Mouse (Mus musculus): ENCODE measurements at regions not wholly inside any gene's neighbourhood (a gene's known extent, or its start where the extent isn't known, plus 50 kb on each side); places are given as distances from the start of the nearest gene placed in this dataset.
A peak's percentile ranks its signal among the peaks of the same experiment; 100 is the strongest.

DNA sequence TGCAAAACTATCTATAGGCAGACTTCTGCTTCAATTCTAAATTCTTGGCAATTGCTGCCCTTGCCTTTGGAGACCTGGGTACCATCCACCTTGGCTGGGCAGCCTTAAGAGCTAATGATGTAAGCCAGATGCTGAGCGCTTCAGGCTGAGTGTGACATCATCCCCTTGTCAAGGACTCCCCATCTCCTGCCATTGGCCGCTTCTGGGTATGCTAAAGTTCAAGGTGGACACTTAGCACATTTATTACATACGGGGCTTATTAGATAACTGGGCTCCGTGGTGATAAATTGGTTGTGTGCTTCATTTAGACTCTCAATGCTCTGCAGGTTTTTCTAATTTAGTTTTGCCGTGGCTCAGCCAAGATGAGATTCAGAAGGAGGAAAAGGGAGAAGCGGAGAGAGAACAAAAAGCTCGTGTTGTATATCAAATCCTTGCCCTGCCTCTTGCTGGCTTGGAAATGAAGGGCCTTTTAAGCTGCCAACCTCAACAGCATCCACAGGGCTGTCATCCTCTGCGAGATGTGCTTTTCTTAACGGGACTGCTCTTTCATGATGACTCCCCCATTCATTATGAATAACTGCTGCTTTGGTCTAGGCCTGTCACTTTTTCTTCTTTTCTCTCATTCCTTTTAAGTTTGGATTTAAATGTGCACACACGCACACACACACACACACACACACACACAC is 113.1 kb downstream of the Nuf2 start:
- ATAC-seq (ENCODE audit: low FRiP score, low read depth): 0 out of 2 replicates have a peak, but pooled peaks have one; percentile 34
- no peak for DNase-seq (ENCODE audit: low spot score)
- H3K9ac ChIP-seq (ENCODE audit: low read depth, low read length, severe bottlenecking): no peak overlapping the region
- no peak for TF ChIP-seq POLR2A (IDR thresholded peaks at IDR 0.05; ENCODE audit: borderline replicate concordance, extremely low read depth, insufficient read depth, insufficient read length)
- no peak overlapping the region for H3K4me2 ChIP-seq (replicated peaks; ENCODE audit: low read depth, low read length, severe bottlenecking)
- no peak overlapping the region for H3K4me3 ChIP-seq (replicated peaks; ENCODE audit: low read length)
- no peak overlapping the region for H3K27ac ChIP-seq (replicated peaks; ENCODE audit: low read depth, low read length)
- no peaks in the 10 kb centered on the region for H3K27me3 ChIP-seq (ENCODE audit: control insufficient read depth, insufficient read depth, low read length)
- H3K9me3 ChIP-seq (ENCODE audit: control insufficient read depth, low read length): no peaks in the 10 kb centered on the region
- no peaks in the 10 kb centered on the region for H3K36me3 ChIP-seq (ENCODE audit: control insufficient read depth, insufficient read depth, low read length)
- H3K4me1 ChIP-seq (ENCODE audit: control insufficient read depth, insufficient read depth, low read length): 0 out of 2 replicates have a peak, but pooled peaks cover 2% of the 10 kb centered on the region
- WGBS: 36% methylated on average over 10 of the region's 10 CpGs

DNA sequence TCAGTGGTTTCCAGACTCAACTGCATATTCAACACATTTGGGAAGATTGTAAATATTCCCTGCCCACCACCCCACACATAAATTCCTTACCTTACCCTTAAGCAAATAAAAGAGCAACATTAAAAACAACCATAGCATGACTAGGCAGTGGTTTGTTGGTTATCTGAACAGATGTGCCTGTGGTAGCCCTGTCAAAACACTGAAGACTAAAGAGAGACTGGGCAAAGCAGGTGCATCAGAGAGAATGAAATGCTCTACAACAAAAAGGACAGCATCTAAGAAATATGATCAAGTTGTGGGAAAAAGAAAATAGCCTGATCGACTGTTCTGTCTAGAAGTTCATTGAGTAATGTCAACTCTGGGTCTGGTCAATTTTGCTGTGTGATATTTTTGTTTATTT is 114.6 kb downstream of the Nuf2 start:
- TF ChIP-seq POLR2A (IDR thresholded peaks at IDR 0.05; ENCODE audit: borderline replicate concordance, extremely low read depth, insufficient read depth, insufficient read length): no peak
- WGBS: 94% methylated on average over 1 of the region's 1 CpGs

DNA sequence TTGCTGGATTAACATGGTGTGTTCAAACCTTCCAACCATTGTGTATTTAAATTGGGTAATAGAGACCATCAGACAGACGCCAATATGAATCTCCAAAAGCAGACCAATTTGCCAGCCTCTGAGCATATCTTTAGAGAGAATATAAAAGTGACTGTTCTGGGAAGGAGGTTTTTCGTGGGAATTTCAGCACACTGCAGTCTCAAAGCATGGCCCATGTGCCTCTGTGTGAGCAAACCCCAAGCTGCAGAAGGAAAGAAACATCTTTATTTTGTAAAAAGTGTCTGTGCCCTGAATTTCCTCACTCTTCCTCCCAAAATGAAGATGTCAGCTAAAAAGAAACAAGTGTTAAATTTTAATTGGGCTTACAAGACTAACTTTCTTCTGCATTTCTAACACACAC is 123.1 kb downstream of the Nuf2 start:
- H3K4me3 ChIP-seq (replicated peaks; ENCODE audit: low read length): no peak overlapping the region
- H3K9ac ChIP-seq (ENCODE audit: low read depth, low read length, severe bottlenecking): no peak overlapping the region
- ATAC-seq (ENCODE audit: low FRiP score, low read depth): no peak
- WGBS: 54% methylated on average over 2 of the region's 2 CpGs
- TF ChIP-seq POLR2A (IDR thresholded peaks at IDR 0.05; ENCODE audit: borderline replicate concordance, extremely low read depth, insufficient read depth, insufficient read length): no peak
- no peaks in the 10 kb centered on the region for H3K4me1 ChIP-seq (ENCODE audit: control insufficient read depth, insufficient read depth, low read length)
- H3K4me2 ChIP-seq (replicated peaks; ENCODE audit: low read depth, low read length, severe bottlenecking): no peak overlapping the region
- H3K36me3 ChIP-seq (ENCODE audit: control insufficient read depth, insufficient read depth, low read length): no peaks in the 10 kb centered on the region
- no peak overlapping the region for H3K27ac ChIP-seq (replicated peaks; ENCODE audit: low read depth, low read length)
- H3K27me3 ChIP-seq (ENCODE audit: control insufficient read depth, insufficient read depth, low read length): no peaks in the 10 kb centered on the region
- H3K9me3 ChIP-seq (ENCODE audit: control insufficient read depth, low read length): no peaks in the 10 kb centered on the region
- DNase-seq (ENCODE audit: low spot score): no peak

More for the DNA sequence above, 114.6 kb downstream of the Nuf2 start:
- 0 out of 2 replicates have a peak, but pooled peaks cover 2% of the 10 kb centered on the region for H3K4me1 ChIP-seq (ENCODE audit: control insufficient read depth, insufficient read depth, low read length)
- no peak overlapping the region for H3K4me3 ChIP-seq (replicated peaks; ENCODE audit: low read length)
- DNase-seq (ENCODE audit: low spot score) (no peak), ATAC-seq (ENCODE audit: low FRiP score, low read depth) (no peak)
- H3K27ac ChIP-seq (replicated peaks; ENCODE audit: low read depth, low read length): no peak overlapping the region
- no peaks in the 10 kb centered on the region for H3K27me3 ChIP-seq (ENCODE audit: control insufficient read depth, insufficient read depth, low read length)
- no peaks in the 10 kb centered on the region for H3K9me3 ChIP-seq (ENCODE audit: control insufficient read depth, low read length)
- no peak overlapping the region for H3K4me2 ChIP-seq (replicated peaks; ENCODE audit: low read depth, low read length, severe bottlenecking)
- H3K36me3 ChIP-seq (ENCODE audit: control insufficient read depth, insufficient read depth, low read length): no peaks in the 10 kb centered on the region
- H3K9ac ChIP-seq (ENCODE audit: low read depth, low read length, severe bottlenecking): no peak overlapping the region

DNA sequence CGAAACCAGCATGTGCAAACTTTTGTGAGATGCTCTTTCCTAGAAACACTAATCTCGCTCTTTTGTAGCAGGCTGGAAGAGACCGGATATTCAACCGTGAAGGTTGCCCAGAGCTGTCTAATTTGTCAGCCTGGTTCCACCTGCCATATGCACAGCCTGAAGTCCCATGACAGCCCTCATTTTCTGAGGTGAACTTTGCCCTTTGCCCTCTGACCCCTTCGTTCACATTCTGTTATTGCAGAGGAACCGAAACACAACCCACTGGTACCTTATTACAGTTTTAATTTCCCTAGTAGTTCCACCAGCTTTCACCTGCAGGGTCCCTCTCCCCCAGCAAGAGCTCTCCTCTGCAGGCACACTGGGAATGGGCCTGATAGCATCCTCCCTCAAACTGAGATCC is 130.4 kb downstream of the Nuf2 start:
- H3K27me3 ChIP-seq (ENCODE audit: control insufficient read depth, insufficient read depth, low read length): no peaks in the 10 kb centered on the region
- no peak for ATAC-seq (ENCODE audit: low FRiP score, low read depth)
- no peak for DNase-seq (ENCODE audit: low spot score)
- no peak overlapping the region for H3K4me2 ChIP-seq (replicated peaks; ENCODE audit: low read depth, low read length, severe bottlenecking)
- H3K27ac ChIP-seq (replicated peaks; ENCODE audit: low read depth, low read length): no peak overlapping the region
- no peak for TF ChIP-seq POLR2A (IDR thresholded peaks at IDR 0.05; ENCODE audit: borderline replicate concordance, extremely low read depth, insufficient read depth, insufficient read length)
- 67% methylated on average over 6 of the region's 6 CpGs for WGBS
- no peaks in the 10 kb centered on the region for H3K9me3 ChIP-seq (ENCODE audit: control insufficient read depth, low read length)
- H3K36me3 ChIP-seq (ENCODE audit: control insufficient read depth, insufficient read depth, low read length): no peaks in the 10 kb centered on the region
- no peak overlapping the region for H3K9ac ChIP-seq (ENCODE audit: low read depth, low read length, severe bottlenecking)
- no peak overlapping the region for H3K4me3 ChIP-seq (replicated peaks; ENCODE audit: low read length)
- no peaks in the 10 kb centered on the region for H3K4me1 ChIP-seq (ENCODE audit: control insufficient read depth, insufficient read depth, low read length)

DNA sequence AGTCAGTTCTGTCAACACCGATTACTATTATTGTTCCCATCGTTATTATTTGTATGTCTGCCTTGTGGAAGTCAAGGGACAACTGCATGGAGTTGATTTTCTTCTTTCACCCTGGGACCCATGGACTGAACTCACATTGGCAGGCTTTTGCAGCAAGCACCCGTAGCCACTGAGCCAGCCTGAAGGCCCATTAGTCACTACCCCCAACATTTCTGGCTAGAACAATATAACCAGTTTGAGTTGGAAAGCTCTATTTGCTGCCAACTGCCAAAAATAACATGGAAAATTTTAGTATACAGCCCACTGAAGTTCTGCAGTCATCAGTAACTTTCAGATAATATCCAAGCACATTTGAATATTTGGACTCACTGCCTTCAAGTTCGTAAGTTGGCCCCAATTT is 133.9 kb downstream of the Nuf2 start:
- no peak for TF ChIP-seq POLR2A (IDR thresholded peaks at IDR 0.05; ENCODE audit: borderline replicate concordance, extremely low read depth, insufficient read depth, insufficient read length)

More for the DNA sequence above, 133.9 kb downstream of the Nuf2 start:
- H3K4me3 ChIP-seq (replicated peaks; ENCODE audit: low read length): no peak overlapping the region
- ATAC-seq (ENCODE audit: low FRiP score, low read depth): no peak
- H3K36me3 ChIP-seq (ENCODE audit: control insufficient read depth, insufficient read depth, low read length): no peaks in the 10 kb centered on the region
- H3K27ac ChIP-seq (replicated peaks; ENCODE audit: low read depth, low read length): no peak overlapping the region
- H3K4me2 ChIP-seq (replicated peaks; ENCODE audit: low read depth, low read length, severe bottlenecking): no peak overlapping the region
- H3K9ac ChIP-seq (ENCODE audit: low read depth, low read length, severe bottlenecking): no peak overlapping the region
- H3K4me1 ChIP-seq (ENCODE audit: control insufficient read depth, insufficient read depth, low read length): no peaks in the 10 kb centered on the region
- no peaks in the 10 kb centered on the region for H3K27me3 ChIP-seq (ENCODE audit: control insufficient read depth, insufficient read depth, low read length)
- no peaks in the 10 kb centered on the region for H3K9me3 ChIP-seq (ENCODE audit: control insufficient read depth, low read length)
- 87% methylated on average over 4 of the region's 4 CpGs for WGBS
- no peak for DNase-seq (ENCODE audit: low spot score)
